Mouse (Mus musculus) c-Kit-positive CD71-positive TER-119-negative erythroid progenitor cells, embryonic 14.5 days (primary cell): Measurements from ENCODE around the gene Tnnt2.

Experiments
- DNase-seq: peaks from one replicate; pipeline ENCODE4 v3.0.0-alpha.2; 2013; ENCODE audit warnings: low read depth

Gene Tnnt2

GRCm38 (mm10) chr1:135856070-135856469 lies 19.9 kb downstream of the Tnnt2 start:
- DNase-seq, result no peak

- no peak for DNase-seq
These were observed 21.1 kb downstream of the Tnnt2 start for GRCm38 (mm10) chr1:135857137-135857775.

GRCm38 (mm10) chr1:135858533-135858932 lies 22.4 kb downstream of the Tnnt2 start:
- no peak for DNase-seq

- DNase-seq, result no peak
These were observed 24.9 kb downstream of the Tnnt2 start for GRCm38 (mm10) chr1:135861091-135861490.

GRCm38 (mm10) chr1:135861980-135862552 lies 25.9 kb downstream of the Tnnt2 start:
- no peak for DNase-seq

- no peak for DNase-seq
These were observed 26.4 kb downstream of the Tnnt2 start for GRCm38 (mm10) chr1:135862561-135862960.

- DNase-seq, result no peak
These were observed 27.7 kb downstream of the Tnnt2 start for GRCm38 (mm10) chr1:135863786-135864335.

GRCm38 (mm10) chr1:135864830-135865229 lies 28.7 kb downstream of the Tnnt2 start:
- DNase-seq, result no peak

- peak; percentile 48 for DNase-seq
These were observed 29.5 kb downstream of the Tnnt2 start for GRCm38 (mm10) chr1:135865518-135866194.

- DNase-seq, result no peak
These were observed 32.4 kb downstream of the Tnnt2 start for GRCm38 (mm10) chr1:135868570-135868969.

- no peak for DNase-seq
These were observed 36.8 kb downstream of the Tnnt2 start for GRCm38 (mm10) chr1:135872991-135873390.

- DNase-seq, result no peak
These were observed 41.1 kb downstream of the Tnnt2 start for GRCm38 (mm10) chr1:135877248-135877647.

GRCm38 (mm10) chr1:135882385-135883109 lies 46.4 kb downstream of the Tnnt2 start:
- DNase-seq, result peak; percentile 30

GRCm38 (mm10) chr1:135889461-135890185 lies 53.5 kb downstream of the Tnnt2 start:
- no peak for DNase-seq

GRCm38 (mm10) chr1:135891424-135892216 lies 55.5 kb downstream of the Tnnt2 start:
- DNase-seq, result no peak

GRCm38 (mm10) chr1:135892233-135892632 lies 56.1 kb downstream of the Tnnt2 start:
- no peak for DNase-seq

GRCm38 (mm10) chr1:135892764-135893163 lies 56.6 kb downstream of the Tnnt2 start:
- no peak for DNase-seq

GRCm38 (mm10) chr1:135893377-135893776 lies 57.2 kb downstream of the Tnnt2 start:
- DNase-seq, result no peak

- DNase-seq, result no peak
These were observed 59.2 kb downstream of the Tnnt2 start for GRCm38 (mm10) chr1:135895367-135895766.

GRCm38 (mm10) chr1:135899295-135899694 lies 63.1 kb downstream of the Tnnt2 start:
- DNase-seq, result no peak

GRCm38 (mm10) chr1:135899991-135900515 lies 63.9 kb downstream of the Tnnt2 start:
- no peak for DNase-seq
